In genomic region chr7:132124948-132125347, GRCm38 (mm10) we compare ENCODE assay signal across 16 mouse cellular contexts. TPM values are rescaled to one million over a fixed set of nuclear protein-coding genes. Genes with fewer than 3 reads are reported as not detected.
"Had no signal": no experiment of that assay in that cellular context is flagged by ENCODE, and none has a peak within 500 bp of the region (broad histone marks: within the 10 kb centered on the region; RNA-seq: fewer than 3 reads in every experiment).

No protein-coding gene starts in this region.

- H3K9me3 ChIP-seq: kidney, embryonic 15.5 days; limb, embryonic 15.5 days; liver, embryonic 12.5 days; midbrain, embryonic 12.5 days; neural tube, embryonic 13.5 days had no signal

- H3K4me2 ChIP-seq: kidney, embryonic 15.5 days; limb, embryonic 15.5 days; liver, embryonic 12.5 days; lung, embryonic 14.5 days; midbrain, embryonic 12.5 days; neural tube, embryonic 13.5 days had no signal

- H3K4me1 ChIP-seq: kidney, embryonic 15.5 days; limb, embryonic 15.5 days; liver, embryonic 12.5 days; midbrain, embryonic 12.5 days had no signal

- DNase-seq: kidney, adult 2 months; kidney, postnatal 14 days; layer of hippocampus, postnatal 36 days; lung, embryonic 14.5 days; lung, postnatal 10 days; lung, postnatal 4 days; retina, postnatal 1 day; right cerebral cortex, postnatal 14 days; thymus, postnatal 36 days had no signal

- ATAC-seq: intestine, embryonic 16.5 days; liver, embryonic 12.5 days had no signal

- H3K27me3 ChIP-seq: kidney, embryonic 15.5 days; limb, embryonic 15.5 days; liver, embryonic 12.5 days; midbrain, embryonic 12.5 days; neural tube, embryonic 13.5 days had no signal

- H3K36me3 ChIP-seq: kidney, embryonic 15.5 days; limb, embryonic 15.5 days; liver, embryonic 12.5 days; midbrain, embryonic 12.5 days; neural tube, embryonic 13.5 days had no signal

- H3K4me3 ChIP-seq: kidney, embryonic 15.5 days; limb, embryonic 15.5 days; liver, embryonic 12.5 days; midbrain, embryonic 12.5 days; neural tube, embryonic 13.5 days had no signal

- H3K9ac ChIP-seq: kidney, embryonic 15.5 days; limb, embryonic 15.5 days; liver, embryonic 12.5 days; lung, embryonic 14.5 days; midbrain, embryonic 12.5 days; neural tube, embryonic 13.5 days had no signal

- H3K27ac ChIP-seq: kidney, embryonic 15.5 days; limb, embryonic 15.5 days; liver, embryonic 12.5 days; midbrain, embryonic 12.5 days; neural tube, embryonic 13.5 days had no signal

RNA-seq across cellular contexts. Expression of gene Cpxm2, which starts 29.6 kb away (rescaled TPM):
- total RNA-seq: megakaryocyte, adult 5-6 weeks had no signal
